Comparison of ENCODE assay signal across 21 mouse cellular contexts in genomic region chr9:120009871-120010270, GRCm38 (mm10). TPM values are rescaled to one million over a fixed set of nuclear protein-coding genes. Genes with fewer than 3 reads are reported as not detected.
"Had no signal": no experiment of that assay in that cellular context is flagged by ENCODE, and none has a peak within 500 bp of the region (broad histone marks: within the 10 kb centered on the region; RNA-seq: fewer than 3 reads in every experiment).

No protein-coding gene starts in this region.

- H3K9me3 ChIP-seq: kidney, embryonic 15.5 days; liver, embryonic 13.5 days; midbrain, embryonic 15.5 days; neural tube, embryonic 13.5 days had no signal

- H3K36me3 ChIP-seq: kidney, embryonic 15.5 days; liver, embryonic 13.5 days; midbrain, embryonic 12.5 days; midbrain, embryonic 15.5 days; neural tube, embryonic 13.5 days had no signal

- H3K9ac ChIP-seq: kidney, embryonic 15.5 days; liver, embryonic 13.5 days; midbrain, embryonic 12.5 days had no signal

- ATAC-seq: intestine, postnatal 0 days; lung, postnatal 0 days; midbrain, embryonic 15.5 days had no signal

- DNase-seq: kidney, adult 8-10 months; kidney, postnatal 14 days; kidney, postnatal 4 days; layer of hippocampus, postnatal 36 days; liver, embryonic 13.5 days; lung, embryonic 14.5 days; retina, postnatal 1 day; right cerebral cortex, postnatal 25 days; thymus, adult 2 months; thymus, postnatal 14 days; thymus, postnatal 4 days had no signal

- H3K4me3 ChIP-seq: kidney, embryonic 15.5 days; liver, embryonic 13.5 days; midbrain, embryonic 12.5 days; neural tube, embryonic 13.5 days had no signal

- H3K27ac ChIP-seq: liver, embryonic 13.5 days; macrophage; midbrain, embryonic 12.5 days had no signal

- H3K27me3 ChIP-seq: midbrain, embryonic 15.5 days had no signal

RNA-seq across cellular contexts. Expression of gene Xirp1, which starts 13.5 kb away (rescaled TPM):
- total RNA-seq: megakaryocyte, adult 5-6 weeks; neutrophil, adult 5-6 weeks had no signal
- polyA plus RNA-seq: limb, embryonic 11.5 days; macrophage; midbrain, embryonic 12.5 days; midbrain, embryonic 15.5 days had no signal
